Mouse (Mus musculus) neural tube, embryonic 13.5 days (tissue): ENCODE data around the gene Syne2. TPM values are rescaled to one million over a fixed set of nuclear protein-coding genes. Genes with fewer than 3 reads are reported as not detected.

Experiments
- ATAC-seq: fragments of 200-750 bp; cut with Nextera tagmentation; 2 replicates; pipeline ENCODE4 v1.8.0; 2017; ENCODE audit warnings: low read depth, mild to moderate bottlenecking, moderate TSS enrichment, moderate library complexity
- H3K27ac ChIP-seq: fragments of 300-500 bp; sonication (generic); replicated peaks from 2 replicates; pipeline ENCODE4 v1.5.1; 2015; ENCODE audit warnings: moderate library complexity, mild to moderate bottlenecking, inconsistent platforms
- H3K27me3 ChIP-seq: fragments of 300-500 bp; sonication (generic); 2 replicates; pipeline ENCODE4 v1.6.1; 2015; ENCODE audit warnings: mild to moderate bottlenecking, inconsistent platforms
- H3K36me3 ChIP-seq: fragments of 300-500 bp; sonication (generic); 2 replicates; pipeline ENCODE4 v1.6.1; 2015; ENCODE audit warnings: mild to moderate bottlenecking, inconsistent platforms
- H3K4me1 ChIP-seq: fragments of 300-500 bp; sonication (generic); replicated peaks from 2 replicates; pipeline ENCODE4 v1.6.1; 2015; ENCODE audit warnings: inconsistent platforms
- H3K4me2 ChIP-seq: fragments of 300-500 bp; sonication (generic); 2 replicates; pipeline ENCODE4 v1.6.1; 2015; ENCODE audit warnings: inconsistent platforms, mild to moderate bottlenecking, moderate library complexity
- H3K4me3 ChIP-seq: fragments of 300-500 bp; sonication (generic); 2 replicates; pipeline ENCODE4 v1.5.1; 2015; ENCODE audit warnings: mild to moderate bottlenecking, inconsistent platforms
- H3K9ac ChIP-seq: fragments of 300-500 bp; sonication (generic); 2 replicates; pipeline ENCODE4 v1.6.1; 2015; ENCODE audit warnings: moderate library complexity, mild to moderate bottlenecking, inconsistent platforms
- H3K9me3 ChIP-seq: fragments of 300-500 bp; sonication (generic); 2 replicates; pipeline ENCODE4 v1.6.1; 2016; ENCODE audit warnings: inconsistent platforms
- WGBS: fragments of 180-500 bp; shearing (Covaris S2); methylation state at CpG from one replicate; pipeline ENCODE4 v1.1.7; 2015; 5-methylcytosine and 5-hydroxymethylcytosine counted together
- polyA plus RNA-seq: library from polyadenylated mRNA; unstranded; fragments of >200 nt; fragmentation: Nextera tagmentation; extraction: Ambion mirVana; gene quantifications from 2 replicates; pipeline ENCODE4 v1.2.1, GENCODE M21; 2015

The Syne2 gene
- polyA plus RNA-seq, 1 experiment from 2014 or later = 48.5 TPM

GRCm38 (mm10) chr12:75855051-75855453, 37.1 kb downstream of the Syne2 start:
- Histone ChIP-seq H3K4me2 (no peak overlapping the region), H3K4me1 (peaks cover 16% of the 10 kb centered on the region), H3K9me3 (no peaks in the 10 kb centered on the region), H3K36me3 (no peaks in the 10 kb centered on the region), H3K27ac (no peak overlapping the region), H3K9ac (no peak overlapping the region), H3K4me3 (no peak overlapping the region), H3K27me3 (no peaks in the 10 kb centered on the region)
- no peak for ATAC-seq
- WGBS = 57% methylated on average over 7 of the region's 7 CpGs

GRCm38 (mm10) chr12:75855621-75856020, 37.7 kb downstream of the Syne2 start:
- H3K9me3 ChIP-seq = no peaks in the 10 kb centered on the region
- H3K4me3 ChIP-seq = no peak overlapping the region
- H3K27ac ChIP-seq = no peak overlapping the region
- ATAC-seq = no peak
- H3K4me2 ChIP-seq = no peak overlapping the region
- no peaks in the 10 kb centered on the region for H3K27me3 ChIP-seq
- no peak overlapping the region for H3K9ac ChIP-seq
- peaks cover 16% of the 10 kb centered on the region for H3K4me1 ChIP-seq
- 90% methylated on average over 9 of the region's 9 CpGs for WGBS
- H3K36me3 ChIP-seq = no peaks in the 10 kb centered on the region

- Histone ChIP-seq H3K4me3 (no peak overlapping the region), H3K4me1 (peaks cover 16% of the 10 kb centered on the region), H3K27me3 (no peaks in the 10 kb centered on the region), H3K27ac (no peak overlapping the region), H3K36me3 (no peaks in the 10 kb centered on the region), H3K4me2 (no peak overlapping the region), H3K9ac (no peak overlapping the region), H3K9me3 (no peaks in the 10 kb centered on the region)
- ATAC-seq = no peak
- 81% methylated on average over 14 of the region's 14 CpGs for WGBS
Observed at GRCm38 (mm10) chr12:75856096-75856868, 38.3 kb downstream of the Syne2 start.

- 88% methylated on average over 11 of the region's 11 CpGs for WGBS
- no peak overlapping the region for H3K4me2 ChIP-seq
- no peaks in the 10 kb centered on the region for H3K9me3 ChIP-seq
- H3K9ac ChIP-seq = no peak overlapping the region
- ATAC-seq = no peak
- no peaks in the 10 kb centered on the region; the same call in 1 of the 2 replicates for H3K4me1 ChIP-seq
- H3K4me3 ChIP-seq = no peak overlapping the region
- no peaks in the 10 kb centered on the region for H3K36me3 ChIP-seq
- no peak overlapping the region for H3K27ac ChIP-seq
- H3K27me3 ChIP-seq = no peaks in the 10 kb centered on the region
Observed at GRCm38 (mm10) chr12:75859936-75860335, 42.0 kb downstream of the Syne2 start.

- 92% methylated on average over 6 of the region's 6 CpGs for WGBS
- Histone ChIP-seq H3K36me3 (no peaks in the 10 kb centered on the region), H3K9ac (no peak overlapping the region), H3K9me3 (no peaks in the 10 kb centered on the region), H3K4me2 (no peak overlapping the region), H3K27me3 (no peaks in the 10 kb centered on the region), H3K4me1 (no peaks in the 10 kb centered on the region), H3K4me3 (no peak overlapping the region), H3K27ac (no peak overlapping the region)
- no peak for ATAC-seq
Observed at GRCm38 (mm10) chr12:75860843-75861242, 42.9 kb downstream of the Syne2 start.

GRCm38 (mm10) chr12:75865166-75865565, 47.2 kb downstream of the Syne2 start:
- Histone ChIP-seq H3K4me2 (no peak overlapping the region), H3K36me3 (no peaks in the 10 kb centered on the region), H3K4me3 (no peak overlapping the region), H3K27me3 (no peaks in the 10 kb centered on the region), H3K9ac (no peak overlapping the region), H3K9me3 (no peaks in the 10 kb centered on the region), H3K4me1 (peaks cover 11% of the 10 kb centered on the region), H3K27ac (no peak overlapping the region)
- no peak for ATAC-seq
- WGBS = 89% methylated on average over 2 of the region's 2 CpGs

GRCm38 (mm10) chr12:75866419-75867373, 48.8 kb downstream of the Syne2 start:
- 86% methylated on average over 17 of the region's 17 CpGs for WGBS
- Histone ChIP-seq H3K4me1 (peaks cover 11% of the 10 kb centered on the region), H3K27ac (no peak overlapping the region), H3K27me3 (no peaks in the 10 kb centered on the region), H3K36me3 (no peaks in the 10 kb centered on the region), H3K9me3 (no peaks in the 10 kb centered on the region), H3K4me2 (no peak overlapping the region), H3K9ac (no peak overlapping the region), H3K4me3 (no peak overlapping the region)
- no peak for ATAC-seq

- no peak overlapping the region for H3K4me3 ChIP-seq
- H3K4me2 ChIP-seq = peak overlapping the region; percentile 34
- 17% methylated on average over 9 of the region's 9 CpGs for WGBS
- H3K9ac ChIP-seq = 0 out of 2 replicates have a peak overlapping the region, but pooled peaks have one; percentile 35
- no peaks in the 10 kb centered on the region for H3K27me3 ChIP-seq
- peak; percentile 32; the same call in 1 of the 2 replicates for ATAC-seq
- H3K9me3 ChIP-seq = no peaks in the 10 kb centered on the region
- peaks cover 30% of the 10 kb centered on the region for H3K4me1 ChIP-seq
- no peaks in the 10 kb centered on the region for H3K36me3 ChIP-seq
- no peak overlapping the region for H3K27ac ChIP-seq
Observed at GRCm38 (mm10) chr12:75873546-75874235, 55.8 kb downstream of the Syne2 start.

- Histone ChIP-seq H3K36me3 (0 out of 2 replicates have a peak, but pooled peaks cover under 1% of the 10 kb centered on the region), H3K9me3 (no peaks in the 10 kb centered on the region), H3K27ac (no peak overlapping the region), H3K27me3 (no peaks in the 10 kb centered on the region), H3K9ac (peak overlapping the region; percentile 43), H3K4me2 (peak overlapping the region; percentile 34), H3K4me1 (peaks cover 23% of the 10 kb centered on the region), H3K4me3 (no peak overlapping the region)
- WGBS = 20% methylated on average over 11 of the region's 12 CpGs
- no peak for ATAC-seq
Observed at GRCm38 (mm10) chr12:75874287-75874994, 56.5 kb downstream of the Syne2 start.

GRCm38 (mm10) chr12:75879636-75880317, 61.8 kb downstream of the Syne2 start:
- Histone ChIP-seq H3K4me1 (peaks cover 4% of the 10 kb centered on the region), H3K27me3 (no peaks in the 10 kb centered on the region), H3K27ac (no peak overlapping the region), H3K4me2 (no peak overlapping the region), H3K9me3 (no peaks in the 10 kb centered on the region), H3K9ac (no peak overlapping the region), H3K36me3 (peaks cover 22% of the 10 kb centered on the region), H3K4me3 (no peak overlapping the region)
- 83% methylated on average over 12 of the region's 12 CpGs for WGBS
- no peak for ATAC-seq

GRCm38 (mm10) chr12:75881554-75881953, 63.6 kb downstream of the Syne2 start:
- Histone ChIP-seq H3K9ac (no peak overlapping the region), H3K4me3 (no peak overlapping the region), H3K9me3 (no peaks in the 10 kb centered on the region), H3K27me3 (no peaks in the 10 kb centered on the region), H3K36me3 (peaks cover 22% of the 10 kb centered on the region), H3K4me1 (no peaks in the 10 kb centered on the region), H3K27ac (no peak overlapping the region), H3K4me2 (no peak overlapping the region)
- WGBS = 65% methylated on average over 4 of the region's 4 CpGs
- ATAC-seq = no peak
